ENCODE assay signal across 9 mouse cellular contexts in genomic region chr2:12160486-12160885, GRCm38 (mm10).
DNase-seq lines count a peak whose midpoint lies in the region; ATAC-seq and TF ChIP-seq lines count a peak whose summit lies in the region.
"Had no signal": no experiment of that assay in that cellular context is flagged by ENCODE, and none has a peak within 500 bp of the region (broad histone marks: within the 10 kb centered on the region; RNA-seq: fewer than 3 reads in every experiment).

No protein-coding gene starts in this region.

- 84% methylated on average over 3 of the region's 3 CpGs for WGBS in embryonic facial prominence, embryonic 11.5 days
- WGBS in embryonic facial prominence, embryonic 10.5 days: 84% methylated on average over 3 of the region's 3 CpGs
- WGBS in lung, embryonic 14.5 days: 76% methylated on average over 3 of the region's 3 CpGs
- 67% methylated on average over 3 of the region's 3 CpGs for WGBS in lung, adult 2 months
- WGBS in bone marrow, adult 2 months: 54% methylated on average over 3 of the region's 3 CpGs
- WGBS in kidney, postnatal 0 days: 84% methylated on average over 3 of the region's 3 CpGs

- no peaks in the 10 kb centered on the region for H3K4me1 ChIP-seq in embryonic facial prominence, embryonic 11.5 days (ENCODE audit: control insufficient read depth, insufficient read depth, low read length)
- H3K4me1 ChIP-seq in embryonic facial prominence, embryonic 10.5 days: peaks cover 10% of the 10 kb centered on the region
- no peaks in the 10 kb centered on the region for H3K4me1 ChIP-seq in lung, embryonic 14.5 days (ENCODE audit: insufficient read depth)
- H3K4me1 ChIP-seq in lung, adult 2 months (ENCODE audit: control insufficient read depth, insufficient read depth, low read length): no peaks in the 10 kb centered on the region
- no peaks in the 10 kb centered on the region; the same call in 1 of the 2 replicates for H3K4me1 ChIP-seq in bone marrow, adult 2 months (ENCODE audit: control insufficient read depth, insufficient read depth, low read length)
- no peaks in the 10 kb centered on the region for H3K4me1 ChIP-seq in kidney, postnatal 0 days (replicated peaks; ENCODE audit: insufficient read depth, low read length)
- H3K4me1 ChIP-seq: heart, embryonic 15.5 days had no signal

- H3K9ac ChIP-seq in embryonic facial prominence, embryonic 11.5 days (replicated peaks; ENCODE audit: low read length): no peak overlapping the region
- no peak overlapping the region for H3K9ac ChIP-seq in lung, embryonic 14.5 days
- no peak overlapping the region for H3K9ac ChIP-seq in kidney, postnatal 0 days (ENCODE audit: low read depth, low read length)
- H3K9ac ChIP-seq: heart, embryonic 15.5 days had no signal

- DNase-seq in embryonic facial prominence, embryonic 11.5 days (ENCODE audit: low spot score): peak; percentile 61
- DNase-seq in embryonic facial prominence, embryonic 10.5 days (ENCODE audit: low spot score): no peak
- DNase-seq in lung, embryonic 14.5 days: peak; percentile 77
- DNase-seq in lung, adult 2 months: no peak
- peak; percentile 55 for DNase-seq in kidney, postnatal 0 days (ENCODE audit: low spot score)
- peak; percentile 28 for DNase-seq in mesoderm, embryonic 11.5 days (ENCODE audit: low read depth, low spot score)

- no peaks in the 10 kb centered on the region for H3K36me3 ChIP-seq in embryonic facial prominence, embryonic 11.5 days (replicated peaks; ENCODE audit: control insufficient read depth, insufficient read depth, low read depth, low read length)
- no peaks in the 10 kb centered on the region; the same call in 1 of the 2 replicates for H3K36me3 ChIP-seq in embryonic facial prominence, embryonic 10.5 days (replicated peaks)
- H3K36me3 ChIP-seq in lung, embryonic 14.5 days (ENCODE audit: insufficient read depth): no peaks in the 10 kb centered on the region
- 0 out of 2 replicates have a peak, but pooled peaks cover 3% of the 10 kb centered on the region for H3K36me3 ChIP-seq in kidney, postnatal 0 days (ENCODE audit: insufficient read depth, low read length)
- H3K36me3 ChIP-seq: heart, embryonic 15.5 days had no signal

- no peak for ATAC-seq in embryonic facial prominence, embryonic 11.5 days (replicated peaks; ENCODE audit: insufficient number of reproducible peaks, low FRiP score, low TSS enrichment, low read depth)
- no peak for ATAC-seq in lung, embryonic 14.5 days (ENCODE audit: insufficient read depth)
- ATAC-seq in kidney, postnatal 0 days (replicated peaks; ENCODE audit: low FRiP score, low read depth): no peak
- ATAC-seq in activated CD4-positive, CD25-positive, alpha-beta regulatory T cell, adult 4 months: no peak

- H3K4me2 ChIP-seq in embryonic facial prominence, embryonic 11.5 days (ENCODE audit: low read depth, low read length): no peak overlapping the region
- H3K4me2 ChIP-seq in lung, embryonic 14.5 days: no peak overlapping the region
- H3K4me2 ChIP-seq in kidney, postnatal 0 days (ENCODE audit: low read length): no peak overlapping the region
- H3K4me2 ChIP-seq: heart, embryonic 15.5 days had no signal

- TF ChIP-seq CTCF in lung, embryonic 14.5 days (IDR thresholded peaks at IDR 0.05; ENCODE audit: low read depth): peak; percentile 57
- TF ChIP-seq CTCF in lung, adult 2 months (IDR thresholded peaks at IDR 0.05; ENCODE audit: insufficient read depth, low read length): no peak
- TF ChIP-seq CTCF in bone marrow, adult 2 months (IDR thresholded peaks at IDR 0.05; ENCODE audit: control insufficient read depth, insufficient read depth, low read length): peak; percentile 29; the same call in 1 of the 2 replicates
- peak; percentile 72 for TF ChIP-seq CTCF in kidney, postnatal 0 days (IDR thresholded peaks at IDR 0.05; ENCODE audit: low read depth)

- no peak overlapping the region for H3K27ac ChIP-seq in embryonic facial prominence, embryonic 11.5 days (replicated peaks; ENCODE audit: low read depth, low read length)
- H3K27ac ChIP-seq in embryonic facial prominence, embryonic 10.5 days (replicated peaks): no peak overlapping the region
- H3K27ac ChIP-seq in lung, embryonic 14.5 days (ENCODE audit: low read depth): no peak overlapping the region
- H3K27ac ChIP-seq in bone marrow, adult 2 months (ENCODE audit: control insufficient read depth, insufficient read depth, low read depth, low read length, poor library complexity): no peak overlapping the region
- no peak overlapping the region for H3K27ac ChIP-seq in kidney, postnatal 0 days
- H3K27ac ChIP-seq: heart, embryonic 15.5 days had no signal

- no peak for TF ChIP-seq POLR2A in lung, adult 2 months (IDR thresholded peaks at IDR 0.05; ENCODE audit: borderline replicate concordance, extremely low read depth, low read depth, low read length)
- TF ChIP-seq POLR2A in bone marrow, adult 2 months (IDR thresholded peaks at IDR 0.05; ENCODE audit: borderline replicate concordance, control insufficient read depth, low read depth, low read length): no peak

- H3K9me3 ChIP-seq in embryonic facial prominence, embryonic 11.5 days (replicated peaks; ENCODE audit: control insufficient read depth, low read length): no peaks in the 10 kb centered on the region
- H3K9me3 ChIP-seq in embryonic facial prominence, embryonic 10.5 days: no peaks in the 10 kb centered on the region
- H3K9me3 ChIP-seq in lung, embryonic 14.5 days (ENCODE audit: low read depth, low read length): no peaks in the 10 kb centered on the region
- no peaks in the 10 kb centered on the region for H3K9me3 ChIP-seq in kidney, postnatal 0 days (replicated peaks; ENCODE audit: low read length)
- H3K9me3 ChIP-seq: heart, embryonic 15.5 days had no signal

- no peak overlapping the region for H3K4me3 ChIP-seq in embryonic facial prominence, embryonic 11.5 days (ENCODE audit: low read depth, low read length)
- no peak overlapping the region for H3K4me3 ChIP-seq in embryonic facial prominence, embryonic 10.5 days
- no peak overlapping the region for H3K4me3 ChIP-seq in lung, embryonic 14.5 days (ENCODE audit: low read depth, low read length)
- no peak overlapping the region for H3K4me3 ChIP-seq in lung, adult 2 months (replicated peaks; ENCODE audit: extremely low read depth, low read depth, low read length)
- H3K4me3 ChIP-seq in bone marrow, adult 2 months (replicated peaks; ENCODE audit: control insufficient read depth, low read depth, low read length): no peak overlapping the region
- no peak overlapping the region for H3K4me3 ChIP-seq in kidney, postnatal 0 days (replicated peaks; ENCODE audit: low read depth, low read length)
- H3K4me3 ChIP-seq: heart, embryonic 15.5 days had no signal

- H3K27me3 ChIP-seq in embryonic facial prominence, embryonic 11.5 days (ENCODE audit: control insufficient read depth, insufficient read depth, low read length): no peaks in the 10 kb centered on the region
- no peaks in the 10 kb centered on the region for H3K27me3 ChIP-seq in embryonic facial prominence, embryonic 10.5 days (replicated peaks; ENCODE audit: low read depth, poor library complexity, severe bottlenecking)
- H3K27me3 ChIP-seq in lung, embryonic 14.5 days (ENCODE audit: insufficient read depth, low read length): no peaks in the 10 kb centered on the region
- H3K27me3 ChIP-seq in kidney, postnatal 0 days (ENCODE audit: insufficient read depth, low read length): no peaks in the 10 kb centered on the region
- H3K27me3 ChIP-seq: heart, embryonic 15.5 days had no signal

Comparison
In these comparisons a context has a peak if more than half of its experiments do, and no peak if none do; other contexts are left out.
1. DNase-seq: peak in embryonic facial prominence, embryonic 11.5 days (single experiment), lung, embryonic 14.5 days (single experiment), kidney, postnatal 0 days (single experiment) and mesoderm, embryonic 11.5 days (single experiment); none in embryonic facial prominence, embryonic 10.5 days (single experiment) and lung, adult 2 months (single experiment).